Mouse (Mus musculus): Measurements from ENCODE around the gene Tmem175. TPM values are rescaled to one million over a fixed set of nuclear protein-coding genes. Genes with fewer than 3 reads are reported as not detected.
"Not testable (repeated sequence)": the region's sequence is repeated elsewhere in the genome, so short reads cannot be mapped to it uniquely, and the experiment has no call there.

Gene Tmem175
- polyA plus RNA-seq, 1 experiment from 2014 or later = 27.8 TPM

- Histone ChIP-seq H3K4me2 (ENCODE audit: low read length) (no peak overlapping the region), H3K27me3 (ENCODE audit: insufficient read depth, low read length) (no peaks in the 10 kb centered on the region), H3K4me3 (replicated peaks; ENCODE audit: low read depth, low read length) (no peak overlapping the region), H3K36me3 (ENCODE audit: insufficient read depth, low read length) (peaks cover 32% of the 10 kb centered on the region; the same call in 1 of the 2 replicates), H3K9ac (ENCODE audit: low read depth, low read length) (no peak overlapping the region), H3K9me3 (replicated peaks; ENCODE audit: low read length) (no peaks in the 10 kb centered on the region), H3K27ac (no peak overlapping the region), H3K4me1 (replicated peaks; ENCODE audit: insufficient read depth, low read length) (0 out of 2 replicates have a peak, but pooled peaks cover 8% of the 10 kb centered on the region)
- DNase-seq (ENCODE audit: low spot score) (no peak), ATAC-seq (replicated peaks; ENCODE audit: low FRiP score, low read depth) (no peak)
- 88% methylated on average over 4 of the region's 4 CpGs for WGBS
- no peak for TF ChIP-seq CTCF (IDR thresholded peaks at IDR 0.05; ENCODE audit: low read depth)
Measured at GRCm38 (mm10) chr5:108626050-108626660, 3.4 kb upstream of the Tmem175 start.

- peak; percentile 29 for DNase-seq (ENCODE audit: low spot score)
- TF ChIP-seq CTCF (IDR thresholded peaks at IDR 0.05; ENCODE audit: low read depth) = no peak
- Histone ChIP-seq H3K36me3 (ENCODE audit: insufficient read depth, low read length) (peaks cover 7% of the 10 kb centered on the region; the same call in 1 of the 2 replicates), H3K4me1 (replicated peaks; ENCODE audit: insufficient read depth, low read length) (0 out of 2 replicates have a peak, but pooled peaks cover 8% of the 10 kb centered on the region), H3K9ac (ENCODE audit: low read depth, low read length) (peak overlapping the region; percentile 95), H3K4me3 (replicated peaks; ENCODE audit: low read depth, low read length) (peak overlapping the region; percentile 88), H3K27me3 (ENCODE audit: insufficient read depth, low read length) (no peaks in the 10 kb centered on the region), H3K27ac (peak overlapping the region; percentile 95), H3K9me3 (replicated peaks; ENCODE audit: low read length) (no peaks in the 10 kb centered on the region), H3K4me2 (ENCODE audit: low read length) (peak overlapping the region; percentile 94)
- peak; percentile 72 for ATAC-seq (replicated peaks; ENCODE audit: low FRiP score, low read depth)
- 1% methylated on average over 32 of the region's 32 CpGs for WGBS
Measured at GRCm38 (mm10) chr5:108628891-108629633, 508 bp upstream of the Tmem175 start.

GRCm38 (mm10) chr5:108633676-108634075, 4.1 kb downstream of the Tmem175 start:
- TF ChIP-seq CTCF (IDR thresholded peaks at IDR 0.05; ENCODE audit: low read depth) = no peak
- H3K36me3 ChIP-seq (ENCODE audit: insufficient read depth, low read length) = no peaks in the 10 kb centered on the region
- H3K4me2 ChIP-seq (ENCODE audit: low read length) = no peak overlapping the region
- no peaks in the 10 kb centered on the region for H3K9me3 ChIP-seq (replicated peaks; ENCODE audit: low read length)
- H3K27ac ChIP-seq = no peak overlapping the region
- no peak for ATAC-seq (replicated peaks; ENCODE audit: low FRiP score, low read depth)
- WGBS = 75% methylated on average over 4 of the region's 4 CpGs
- no peaks in the 10 kb centered on the region for H3K27me3 ChIP-seq (ENCODE audit: insufficient read depth, low read length)
- no peak overlapping the region for H3K9ac ChIP-seq (ENCODE audit: low read depth, low read length)
- H3K4me3 ChIP-seq (replicated peaks; ENCODE audit: low read depth, low read length) = no peak overlapping the region
- no peak for DNase-seq (ENCODE audit: low spot score)
- H3K4me1 ChIP-seq (replicated peaks; ENCODE audit: insufficient read depth, low read length) = no peaks in the 10 kb centered on the region

GRCm38 (mm10) chr5:108634088-108634487, 4.5 kb downstream of the Tmem175 start:
- 92% methylated on average over 2 of the region's 3 CpGs for WGBS
- not testable (repeated sequence) for H3K9ac ChIP-seq (ENCODE audit: low read depth, low read length)

GRCm38 (mm10) chr5:108636172-108636571, 6.6 kb downstream of the Tmem175 start:
- H3K9ac ChIP-seq (ENCODE audit: low read depth, low read length) = no peak overlapping the region
- TF ChIP-seq CTCF (IDR thresholded peaks at IDR 0.05; ENCODE audit: low read depth) = no peak

More at GRCm38 (mm10) chr5:108634088-108634487, 4.5 kb downstream of the Tmem175 start:
- H3K9me3 ChIP-seq (replicated peaks; ENCODE audit: low read length); H3K4me3 ChIP-seq (replicated peaks; ENCODE audit: low read depth, low read length); H3K27ac ChIP-seq; H3K4me1 ChIP-seq (replicated peaks; ENCODE audit: insufficient read depth, low read length); H3K4me2 ChIP-seq (ENCODE audit: low read length); ATAC-seq (replicated peaks; ENCODE audit: low FRiP score, low read depth); H3K36me3 ChIP-seq (ENCODE audit: insufficient read depth, low read length); H3K27me3 ChIP-seq (ENCODE audit: insufficient read depth, low read length); DNase-seq (ENCODE audit: low spot score): not testable (repeated sequence)

GRCm38 (mm10) chr5:108643674-108644073, 14.1 kb downstream of the Tmem175 start:
- no peak for TF ChIP-seq CTCF (IDR thresholded peaks at IDR 0.05; ENCODE audit: low read depth)
- Histone ChIP-seq H3K27ac (no peak overlapping the region), H3K36me3 (ENCODE audit: insufficient read depth, low read length) (peaks cover 34% of the 10 kb centered on the region), H3K4me1 (replicated peaks; ENCODE audit: insufficient read depth, low read length) (no peaks in the 10 kb centered on the region), H3K27me3 (ENCODE audit: insufficient read depth, low read length) (no peaks in the 10 kb centered on the region), H3K9me3 (replicated peaks; ENCODE audit: low read length) (no peaks in the 10 kb centered on the region), H3K4me2 (ENCODE audit: low read length) (no peak overlapping the region), H3K9ac (ENCODE audit: low read depth, low read length) (no peak overlapping the region), H3K4me3 (replicated peaks; ENCODE audit: low read depth, low read length) (no peak overlapping the region)
- 90% methylated on average over 2 of the region's 2 CpGs for WGBS
- DNase-seq (ENCODE audit: low spot score) (no peak), ATAC-seq (replicated peaks; ENCODE audit: low FRiP score, low read depth) (no peak)

More at GRCm38 (mm10) chr5:108636172-108636571, 6.6 kb downstream of the Tmem175 start:
- Histone ChIP-seq H3K4me1 (replicated peaks; ENCODE audit: insufficient read depth, low read length) (no peaks in the 10 kb centered on the region), H3K9me3 (replicated peaks; ENCODE audit: low read length) (no peaks in the 10 kb centered on the region), H3K36me3 (ENCODE audit: insufficient read depth, low read length) (no peaks in the 10 kb centered on the region), H3K27ac (no peak overlapping the region), H3K4me2 (ENCODE audit: low read length) (no peak overlapping the region), H3K4me3 (replicated peaks; ENCODE audit: low read depth, low read length) (no peak overlapping the region), H3K27me3 (ENCODE audit: insufficient read depth, low read length) (no peaks in the 10 kb centered on the region)
- DNase-seq (ENCODE audit: low spot score) = no peak
- 72% methylated on average over 4 of the region's 4 CpGs for WGBS
- ATAC-seq (replicated peaks; ENCODE audit: low FRiP score, low read depth) = no peak
